In the genomic region with DNA sequence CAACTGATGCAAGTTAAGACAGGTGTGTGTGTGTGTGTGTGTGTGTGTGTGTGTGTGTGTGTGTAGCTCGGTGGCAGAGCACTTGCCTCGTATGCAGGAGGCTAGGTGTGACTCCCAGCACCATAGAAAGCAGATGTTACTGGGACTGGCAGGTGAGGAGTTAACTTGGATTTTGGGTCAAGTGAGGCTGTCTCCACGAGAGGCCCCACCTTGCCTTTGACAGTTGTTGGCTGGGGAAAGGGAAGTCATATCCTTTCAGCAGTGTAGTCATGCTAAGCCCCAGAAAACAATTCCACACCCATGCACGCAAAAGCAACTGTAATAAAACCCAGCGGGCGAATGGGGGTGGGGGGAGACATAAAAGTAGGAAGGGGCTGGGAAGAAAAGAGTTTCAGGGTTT, we compare ENCODE assay signal across 22 mouse cellular contexts. TPM values are rescaled to one million over a fixed set of nuclear protein-coding genes. Genes with fewer than 3 reads are reported as not detected.
DNase-seq lines count a peak whose midpoint lies in the region; ATAC-seq and TF ChIP-seq lines count a peak whose summit lies in the region.
"Had no signal": no experiment of that assay in that cellular context is flagged by ENCODE, and none has a peak within 500 bp of the region (broad histone marks: within the 10 kb centered on the region; RNA-seq: fewer than 3 reads in every experiment).

No protein-coding gene starts in this region.

- peaks cover 83% of the 10 kb centered on the region for H3K36me3 ChIP-seq in thymus, adult 2 months (ENCODE audit: control insufficient read depth, insufficient read depth, low read length)
- no peaks in the 10 kb centered on the region for H3K36me3 ChIP-seq in limb, embryonic 10.5 days
- no peaks in the 10 kb centered on the region for H3K36me3 ChIP-seq in forebrain, embryonic 15.5 days
- H3K36me3 ChIP-seq: midbrain, embryonic 12.5 days had no signal

- ATAC-seq in forebrain, embryonic 15.5 days (replicated peaks) = no peak

- H3K27me3 ChIP-seq in thymus, adult 2 months (ENCODE audit: control insufficient read depth, insufficient read depth, low read length) = no peaks in the 10 kb centered on the region
- H3K27me3 ChIP-seq in limb, embryonic 10.5 days (ENCODE audit: low read depth, poor library complexity, severe bottlenecking) = no peaks in the 10 kb centered on the region
- no peaks in the 10 kb centered on the region for H3K27me3 ChIP-seq in forebrain, embryonic 15.5 days
- H3K27me3 ChIP-seq: heart, embryonic 12.5 days; liver, embryonic 13.5 days; midbrain, embryonic 12.5 days had no signal

- WGBS in thymus, adult 2 months = 56% methylated on average over 6 of the region's 6 CpGs
- 30% methylated on average over 6 of the region's 6 CpGs for WGBS in limb, embryonic 10.5 days
- 48% methylated on average over 6 of the region's 6 CpGs for WGBS in forebrain, embryonic 15.5 days

- no peak for TF ChIP-seq POLR2A in thymus, adult 2 months (IDR thresholded peaks at IDR 0.05; ENCODE audit: control insufficient read depth, extremely low read depth, insufficient read depth, low read length, poor library complexity)

- no peaks in the 10 kb centered on the region for H3K9me3 ChIP-seq in limb, embryonic 10.5 days (replicated peaks)
- no peaks in the 10 kb centered on the region for H3K9me3 ChIP-seq in forebrain, embryonic 15.5 days
- H3K9me3 ChIP-seq: G1E; heart, embryonic 12.5 days; liver, embryonic 13.5 days; midbrain, embryonic 12.5 days had no signal

- H3K4me2 ChIP-seq in forebrain, embryonic 15.5 days (replicated peaks) = no peak overlapping the region
- H3K4me2 ChIP-seq: heart, embryonic 12.5 days; liver, embryonic 13.5 days; lung, embryonic 14.5 days; midbrain, embryonic 12.5 days had no signal

- H3K4me3 ChIP-seq in thymus, adult 2 months (ENCODE audit: control insufficient read depth, insufficient read depth, low read length) = no peak overlapping the region
- peak overlapping the region; percentile 7; the same call in 1 of the 2 replicates for H3K4me3 ChIP-seq in limb, embryonic 10.5 days
- H3K4me3 ChIP-seq in forebrain, embryonic 15.5 days = no peak overlapping the region
- H3K4me3 ChIP-seq: heart, embryonic 12.5 days; liver, embryonic 13.5 days; midbrain, embryonic 12.5 days had no signal

- H3K27ac ChIP-seq in thymus, adult 2 months (ENCODE audit: control insufficient read depth, insufficient read depth, low read length) = peak overlapping the region; percentile 72
- peak overlapping the region; percentile 68 for H3K27ac ChIP-seq in limb, embryonic 10.5 days
- no peak overlapping the region for H3K27ac ChIP-seq in forebrain, embryonic 15.5 days (replicated peaks)
- H3K27ac ChIP-seq: layer of hippocampus, adult 2 months; liver, embryonic 13.5 days had no signal

- no peak for TF ChIP-seq CTCF in thymus, adult 2 months (IDR thresholded peaks at IDR 0.05; ENCODE audit: borderline replicate concordance, control insufficient read depth, extremely low read depth, insufficient read depth, low read length, poor library complexity)

- peak; percentile 7 for DNase-seq in embryo, embryonic 9.5 days (ENCODE audit: extremely low spot score)
- DNase-seq in embryo, embryonic 10 days (ENCODE audit: low spot score) = no peak
- no peak for DNase-seq in thymus, adult 2 months
- DNase-seq in thymus, postnatal 25 days = no peak
- DNase-seq in limb, embryonic 10.5 days (ENCODE audit: low spot score) = peak; percentile 40
- peak; percentile 43 for DNase-seq in thymus, postnatal 14 days
- DNase-seq in urinary bladder, postnatal 25 days (ENCODE audit: low spot score) = no peak
- DNase-seq: adrenal gland, postnatal 36 days; cerebellum, adult 2 months; gastrocnemius, postnatal 36 days; kidney, adult 2 months; kidney, postnatal 14 days; liver, embryonic 13.5 days; lung, embryonic 14.5 days; lung, postnatal 36 days; retina, postnatal 1 day had no signal

- peaks cover 24% of the 10 kb centered on the region for H3K4me1 ChIP-seq in thymus, adult 2 months (replicated peaks; ENCODE audit: control insufficient read depth, insufficient read depth, low read length)
- H3K4me1 ChIP-seq in limb, embryonic 10.5 days = peaks cover 30% of the 10 kb centered on the region
- H3K4me1 ChIP-seq in forebrain, embryonic 15.5 days = no peaks in the 10 kb centered on the region

- H3K9ac ChIP-seq in forebrain, embryonic 15.5 days (replicated peaks) = no peak overlapping the region
- H3K9ac ChIP-seq: heart, embryonic 12.5 days; liver, embryonic 13.5 days; lung, embryonic 14.5 days; midbrain, embryonic 12.5 days had no signal

RNA-seq across cellular contexts. Expression of gene Lgals9, which starts 12.4 kb away (rescaled TPM):
- 589 and 601 TPM in 2 replicates for polyA plus RNA-seq in thymus, adult 2 months (2012; rRNA removed)
- 1.0 and 1.8 TPM in 2 replicates for polyA plus RNA-seq in limb, embryonic 10.5 days (2016; fragmentation: Nextera tagmentation; extraction: Ambion mirVana)
- 7.2 and 7.8 TPM in 2 replicates for polyA plus RNA-seq in forebrain, embryonic 15.5 days (2015; fragmentation: Nextera tagmentation; extraction: Ambion mirVana)

RNA-seq across cellular contexts. Expression of gene Nos2, which starts 51.7 kb away (rescaled TPM):
- polyA plus RNA-seq in thymus, adult 2 months (2012; rRNA removed) = 8.2 and 8.3 TPM in 2 replicates
- polyA plus RNA-seq in limb, embryonic 10.5 days (2016; fragmentation: Nextera tagmentation; extraction: Ambion mirVana) = 0.85 and 1.4 TPM in 2 replicates
- 0.78 and 1.2 TPM in 2 replicates for polyA plus RNA-seq in forebrain, embryonic 15.5 days (2015; fragmentation: Nextera tagmentation; extraction: Ambion mirVana)
- polyA plus RNA-seq: CD4-positive, CD25-positive, alpha-beta regulatory T cell, adult 4 months; G1E had no signal

Comparison
In these comparisons a context has a peak if more than half of its experiments do, and no peak if none do; other contexts are left out.
1. DNase-seq: peak in embryo, embryonic 9.5 days (single experiment), limb, embryonic 10.5 days (single experiment) and thymus, postnatal 14 days (single experiment); none in embryo, embryonic 10 days (single experiment), thymus, adult 2 months (single experiment), thymus, postnatal 25 days (single experiment) and urinary bladder, postnatal 25 days (single experiment).
2. RNA of gene Lgals9, which starts 12.4 kb away (polyA plus RNA-seq): 589 to 601 TPM in thymus, adult 2 months; 7.2 to 7.8 TPM in forebrain, embryonic 15.5 days and 1.0 to 1.8 TPM in limb, embryonic 10.5 days; every median in the first group is over 10 times any median in the second.